Mouse (Mus musculus): ENCODE results near the gene Elmo1. TPM values are rescaled to one million over a fixed set of nuclear protein-coding genes. Genes with fewer than 3 reads are reported as not detected.
"Not testable (repeated sequence)": the region's sequence is repeated elsewhere in the genome, so short reads cannot be mapped to it uniquely, and the experiment has no call there.

Elmo1 gene
- polyA plus RNA-seq, 1 experiment from 2014 or later, result 12.3 TPM

GRCm38 (mm10) chr13:20615596-20616469 lies 525.4 kb downstream of the Elmo1 start:
- H3K27me3 ChIP-seq (ENCODE audit: control insufficient read depth, insufficient read depth, low read length), result no peaks in the 10 kb centered on the region
- H3K4me1 ChIP-seq (replicated peaks; ENCODE audit: control insufficient read depth, insufficient read depth, low read length), result no peaks in the 10 kb centered on the region
- no peak for ATAC-seq (replicated peaks; ENCODE audit: low FRiP score)
- no peak overlapping the region for H3K9ac ChIP-seq (ENCODE audit: low read length)
- no peaks in the 10 kb centered on the region for H3K36me3 ChIP-seq (ENCODE audit: control insufficient read depth, insufficient read depth, low read length)
- H3K9me3 ChIP-seq (ENCODE audit: control insufficient read depth, low read length), result no peaks in the 10 kb centered on the region
- 68% methylated on average over 10 of the region's 10 CpGs for WGBS
- H3K4me3 ChIP-seq (ENCODE audit: low read depth, low read length), result no peak overlapping the region
- no peak overlapping the region for H3K4me2 ChIP-seq (ENCODE audit: low read depth, low read length, severe bottlenecking)
- H3K27ac ChIP-seq (ENCODE audit: low read depth, low read length), result no peak overlapping the region
- no peak for DNase-seq (ENCODE audit: low spot score)

- no peak overlapping the region for H3K9ac ChIP-seq (ENCODE audit: low read length)
- H3K9me3 ChIP-seq (ENCODE audit: control insufficient read depth, low read length), result no peaks in the 10 kb centered on the region
- no peak overlapping the region for H3K27ac ChIP-seq (ENCODE audit: low read depth, low read length)
- DNase-seq (ENCODE audit: low spot score) (no peak), ATAC-seq (replicated peaks; ENCODE audit: low FRiP score) (no peak)
- 87% methylated on average over 5 of the region's 5 CpGs for WGBS
- no peak overlapping the region for H3K4me2 ChIP-seq (ENCODE audit: low read depth, low read length, severe bottlenecking)
- no peaks in the 10 kb centered on the region for H3K27me3 ChIP-seq (ENCODE audit: control insufficient read depth, insufficient read depth, low read length)
- H3K36me3 ChIP-seq (ENCODE audit: control insufficient read depth, insufficient read depth, low read length), result no peaks in the 10 kb centered on the region
- H3K4me1 ChIP-seq (replicated peaks; ENCODE audit: control insufficient read depth, insufficient read depth, low read length), result no peaks in the 10 kb centered on the region
- H3K4me3 ChIP-seq (ENCODE audit: low read depth, low read length), result no peak overlapping the region
These were observed 529.5 kb downstream of the Elmo1 start for GRCm38 (mm10) chr13:20619946-20620345.

- H3K27ac ChIP-seq (ENCODE audit: low read depth, low read length), result no peak overlapping the region
- H3K4me2 ChIP-seq (ENCODE audit: low read depth, low read length, severe bottlenecking), result no peak overlapping the region
- ATAC-seq (replicated peaks; ENCODE audit: low FRiP score) (no peak), DNase-seq (ENCODE audit: low spot score) (no peak)
- no peaks in the 10 kb centered on the region for H3K4me1 ChIP-seq (replicated peaks; ENCODE audit: control insufficient read depth, insufficient read depth, low read length)
- H3K9me3 ChIP-seq (ENCODE audit: control insufficient read depth, low read length), result no peaks in the 10 kb centered on the region; the same call in 1 of the 2 replicates
- no peaks in the 10 kb centered on the region for H3K36me3 ChIP-seq (ENCODE audit: control insufficient read depth, insufficient read depth, low read length)
- H3K4me3 ChIP-seq (ENCODE audit: low read depth, low read length), result no peak overlapping the region
- WGBS, result 82% methylated on average over 7 of the region's 7 CpGs
- no peaks in the 10 kb centered on the region for H3K27me3 ChIP-seq (ENCODE audit: control insufficient read depth, insufficient read depth, low read length)
- no peak overlapping the region for H3K9ac ChIP-seq (ENCODE audit: low read length)
These were observed 532.9 kb downstream of the Elmo1 start for GRCm38 (mm10) chr13:20623071-20623850.

- no peaks in the 10 kb centered on the region; the same call in 1 of the 2 replicates for H3K9me3 ChIP-seq (ENCODE audit: control insufficient read depth, low read length)
- no peaks in the 10 kb centered on the region for H3K36me3 ChIP-seq (ENCODE audit: control insufficient read depth, insufficient read depth, low read length)
- no peaks in the 10 kb centered on the region for H3K27me3 ChIP-seq (ENCODE audit: control insufficient read depth, insufficient read depth, low read length)
- WGBS, result 86% methylated on average over 6 of the region's 6 CpGs
- no peak for DNase-seq (ENCODE audit: low spot score)
- no peaks in the 10 kb centered on the region for H3K4me1 ChIP-seq (replicated peaks; ENCODE audit: control insufficient read depth, insufficient read depth, low read length)
- no peak overlapping the region for H3K4me2 ChIP-seq (ENCODE audit: low read depth, low read length, severe bottlenecking)
- no peak overlapping the region for H3K4me3 ChIP-seq (ENCODE audit: low read depth, low read length)
- no peak for ATAC-seq (replicated peaks; ENCODE audit: low FRiP score)
- H3K9ac ChIP-seq (ENCODE audit: low read length), result no peak overlapping the region
- H3K27ac ChIP-seq (ENCODE audit: low read depth, low read length), result no peak overlapping the region
These were observed 537.4 kb downstream of the Elmo1 start for GRCm38 (mm10) chr13:20627796-20628195.

GRCm38 (mm10) chr13:20632477-20632876 lies 542.1 kb downstream of the Elmo1 start:
- WGBS, result 80% methylated on average over 5 of the region's 5 CpGs
- H3K4me2 ChIP-seq (ENCODE audit: low read depth, low read length, severe bottlenecking), result no peak overlapping the region

GRCm38 (mm10) chr13:20634679-20635078 lies 544.3 kb downstream of the Elmo1 start:
- H3K9ac ChIP-seq (ENCODE audit: low read length); H3K27ac ChIP-seq (ENCODE audit: low read depth, low read length); H3K36me3 ChIP-seq (ENCODE audit: control insufficient read depth, insufficient read depth, low read length); H3K9me3 ChIP-seq (ENCODE audit: control insufficient read depth, low read length); H3K4me3 ChIP-seq (ENCODE audit: low read depth, low read length); DNase-seq (ENCODE audit: low spot score); H3K27me3 ChIP-seq (ENCODE audit: control insufficient read depth, insufficient read depth, low read length); H3K4me2 ChIP-seq (ENCODE audit: low read depth, low read length, severe bottlenecking); ATAC-seq (replicated peaks; ENCODE audit: low FRiP score); H3K4me1 ChIP-seq (replicated peaks; ENCODE audit: control insufficient read depth, insufficient read depth, low read length): not testable (repeated sequence)
- 82% methylated on average over 1 of the region's 2 CpGs for WGBS

More at GRCm38 (mm10) chr13:20632477-20632876, 542.1 kb downstream of the Elmo1 start:
- Histone ChIP-seq H3K9me3 (ENCODE audit: control insufficient read depth, low read length) (no peaks in the 10 kb centered on the region), H3K4me3 (ENCODE audit: low read depth, low read length) (no peak overlapping the region), H3K9ac (ENCODE audit: low read length) (no peak overlapping the region), H3K27ac (ENCODE audit: low read depth, low read length) (no peak overlapping the region), H3K27me3 (ENCODE audit: control insufficient read depth, insufficient read depth, low read length) (no peaks in the 10 kb centered on the region), H3K4me1 (replicated peaks; ENCODE audit: control insufficient read depth, insufficient read depth, low read length) (no peaks in the 10 kb centered on the region), H3K36me3 (ENCODE audit: control insufficient read depth, insufficient read depth, low read length) (no peaks in the 10 kb centered on the region)
- DNase-seq (ENCODE audit: low spot score), result no peak
- no peak for ATAC-seq (replicated peaks; ENCODE audit: low FRiP score)

- 82% methylated on average over 2 of the region's 2 CpGs for WGBS
- DNase-seq (ENCODE audit: low spot score), result no peak
- Histone ChIP-seq H3K9me3 (ENCODE audit: control insufficient read depth, low read length) (no peaks in the 10 kb centered on the region), H3K27me3 (ENCODE audit: control insufficient read depth, insufficient read depth, low read length) (no peaks in the 10 kb centered on the region), H3K9ac (ENCODE audit: low read length) (no peak overlapping the region), H3K4me1 (replicated peaks; ENCODE audit: control insufficient read depth, insufficient read depth, low read length) (no peaks in the 10 kb centered on the region), H3K36me3 (ENCODE audit: control insufficient read depth, insufficient read depth, low read length) (no peaks in the 10 kb centered on the region), H3K27ac (ENCODE audit: low read depth, low read length) (no peak overlapping the region), H3K4me2 (ENCODE audit: low read depth, low read length, severe bottlenecking) (no peak overlapping the region), H3K4me3 (ENCODE audit: low read depth, low read length) (no peak overlapping the region)
- ATAC-seq (replicated peaks; ENCODE audit: low FRiP score), result no peak
These were observed 545.2 kb downstream of the Elmo1 start for GRCm38 (mm10) chr13:20635646-20636045.
